Mouse (Mus musculus): ENCODE results near the gene Myh14. TPM values are rescaled to one million over a fixed set of nuclear protein-coding genes. Genes with fewer than 3 reads are reported as not detected.
A peak's percentile ranks its signal among the peaks of the same experiment; 100 is the strongest.
"Not testable (repeated sequence)": the region's sequence is repeated elsewhere in the genome, so short reads cannot be mapped to it uniquely, and the experiment has no call there.

Gene Myh14
- polyA plus RNA-seq (2012; rRNA removed) (1.7 and 2.5 TPM in 2 replicates), polyA plus RNA-seq (2014; fragmentation: Nextera tagmentation; extraction: Ambion mirVana) (3.7 and 4.8 TPM in 2 replicates)

GRCm38 (mm10) chr7:44670803-44671202, at the start of gene Myh14:
Myh14 (minus strand) TSS chr7:44670843.
- H3K4me3 ChIP-seq (replicated peaks; ENCODE audit: low read length): peak within 1 kb of the TSS; percentile 24
- peak; percentile 82 for DNase-seq (ENCODE audit: low spot score)
- no peaks in the 10 kb centered on the region for H3K9me3 ChIP-seq (ENCODE audit: control insufficient read depth, low read length)
- TF ChIP-seq POLR2A (IDR thresholded peaks at IDR 0.05; ENCODE audit: borderline replicate concordance, extremely low read depth, insufficient read depth, insufficient read length): no peak
- ATAC-seq (ENCODE audit: low FRiP score, low read depth): peak; percentile 87
- peak within 1 kb of the TSS; percentile 28; the same call in 1 of the 2 replicates for H3K4me2 ChIP-seq (replicated peaks; ENCODE audit: low read depth, low read length, severe bottlenecking)
- no peak within 1 kb of the TSS for H3K9ac ChIP-seq (ENCODE audit: low read depth, low read length, severe bottlenecking)
- 2% methylated on average over 20 of the region's 23 CpGs for WGBS
- peaks cover 8% of the 10 kb centered on the region; the same call in 1 of the 2 replicates for H3K4me1 ChIP-seq (ENCODE audit: control insufficient read depth, insufficient read depth, low read length)
- H3K27me3 ChIP-seq (ENCODE audit: control insufficient read depth, insufficient read depth, low read length): peaks cover 19% of the 10 kb centered on the region
- no peaks in the 10 kb centered on the region for H3K36me3 ChIP-seq (ENCODE audit: control insufficient read depth, insufficient read depth, low read length)
- no peak within 1 kb of the TSS for H3K27ac ChIP-seq (replicated peaks; ENCODE audit: low read depth, low read length)

- Histone ChIP-seq H3K9ac (ENCODE audit: low read depth, low read length, severe bottlenecking) (no peak overlapping the region), H3K4me3 (replicated peaks; ENCODE audit: low read length) (no peak overlapping the region), H3K9me3 (ENCODE audit: control insufficient read depth, low read length) (no peaks in the 10 kb centered on the region), H3K27ac (replicated peaks; ENCODE audit: low read depth, low read length) (no peak overlapping the region), H3K4me2 (replicated peaks; ENCODE audit: low read depth, low read length, severe bottlenecking) (no peak overlapping the region), H3K4me1 (ENCODE audit: control insufficient read depth, insufficient read depth, low read length) (no peaks in the 10 kb centered on the region), H3K36me3 (ENCODE audit: control insufficient read depth, insufficient read depth, low read length) (no peaks in the 10 kb centered on the region), H3K27me3 (ENCODE audit: control insufficient read depth, insufficient read depth, low read length) (no peaks in the 10 kb centered on the region)
- DNase-seq (ENCODE audit: low spot score) (no peak), ATAC-seq (ENCODE audit: low FRiP score, low read depth) (no peak)
- WGBS: 82% methylated on average over 5 of the region's 5 CpGs
- TF ChIP-seq POLR2A (IDR thresholded peaks at IDR 0.05; ENCODE audit: borderline replicate concordance, extremely low read depth, insufficient read depth, insufficient read length): no peak
Observed at GRCm38 (mm10) chr7:44709881-44710280, 39.2 kb upstream of the Myh14 start.

GRCm38 (mm10) chr7:44708574-44708973, 37.9 kb upstream of the Myh14 start, which contains the start of gene Izumo2:
Izumo2 (plus strand) TSS chr7:44708742.
- no peaks in the 10 kb centered on the region for H3K36me3 ChIP-seq (ENCODE audit: control insufficient read depth, insufficient read depth, low read length)
- no peak within 1 kb of the TSS for H3K4me3 ChIP-seq (replicated peaks; ENCODE audit: low read length)
- ATAC-seq (ENCODE audit: low FRiP score, low read depth) (no peak), DNase-seq (ENCODE audit: low spot score) (no peak)
- 67% methylated on average over 12 of the region's 14 CpGs for WGBS
- H3K27ac ChIP-seq (replicated peaks; ENCODE audit: low read depth, low read length): no peak within 1 kb of the TSS
- H3K27me3 ChIP-seq (ENCODE audit: control insufficient read depth, insufficient read depth, low read length): no peaks in the 10 kb centered on the region
- no peaks in the 10 kb centered on the region for H3K4me1 ChIP-seq (ENCODE audit: control insufficient read depth, insufficient read depth, low read length)
- H3K9ac ChIP-seq (ENCODE audit: low read depth, low read length, severe bottlenecking): no peak within 1 kb of the TSS
- no peaks in the 10 kb centered on the region for H3K9me3 ChIP-seq (ENCODE audit: control insufficient read depth, low read length)
- H3K4me2 ChIP-seq (replicated peaks; ENCODE audit: low read depth, low read length, severe bottlenecking): no peak within 1 kb of the TSS
- TF ChIP-seq POLR2A (IDR thresholded peaks at IDR 0.05; ENCODE audit: borderline replicate concordance, extremely low read depth, insufficient read depth, insufficient read length): no peak

- not testable (repeated sequence) for H3K4me3 ChIP-seq (replicated peaks; ENCODE audit: low read length); H3K27me3 ChIP-seq (ENCODE audit: control insufficient read depth, insufficient read depth, low read length); H3K9ac ChIP-seq (ENCODE audit: low read depth, low read length, severe bottlenecking); H3K9me3 ChIP-seq (ENCODE audit: control insufficient read depth, low read length); H3K4me1 ChIP-seq (ENCODE audit: control insufficient read depth, insufficient read depth, low read length); H3K36me3 ChIP-seq (ENCODE audit: control insufficient read depth, insufficient read depth, low read length); H3K4me2 ChIP-seq (replicated peaks; ENCODE audit: low read depth, low read length, severe bottlenecking); DNase-seq (ENCODE audit: low spot score); ATAC-seq (ENCODE audit: low FRiP score, low read depth); H3K27ac ChIP-seq (replicated peaks; ENCODE audit: low read depth, low read length)
- 90% methylated on average over 5 of the region's 6 CpGs for WGBS
Observed at GRCm38 (mm10) chr7:44708093-44708492, 37.5 kb upstream of the Myh14 start.

GRCm38 (mm10) chr7:44707169-44707675, 36.6 kb upstream of the Myh14 start:
- ATAC-seq (ENCODE audit: low FRiP score, low read depth) (no peak), DNase-seq (ENCODE audit: low spot score) (no peak)
- Histone ChIP-seq H3K4me1 (ENCODE audit: control insufficient read depth, insufficient read depth, low read length) (no peaks in the 10 kb centered on the region), H3K4me2 (replicated peaks; ENCODE audit: low read depth, low read length, severe bottlenecking) (no peak overlapping the region), H3K27me3 (ENCODE audit: control insufficient read depth, insufficient read depth, low read length) (no peaks in the 10 kb centered on the region), H3K36me3 (ENCODE audit: control insufficient read depth, insufficient read depth, low read length) (no peaks in the 10 kb centered on the region), H3K9ac (ENCODE audit: low read depth, low read length, severe bottlenecking) (no peak overlapping the region), H3K4me3 (replicated peaks; ENCODE audit: low read length) (no peak overlapping the region), H3K27ac (replicated peaks; ENCODE audit: low read depth, low read length) (no peak overlapping the region), H3K9me3 (ENCODE audit: control insufficient read depth, low read length) (no peaks in the 10 kb centered on the region)
- TF ChIP-seq POLR2A (IDR thresholded peaks at IDR 0.05; ENCODE audit: borderline replicate concordance, extremely low read depth, insufficient read depth, insufficient read length): no peak
- 90% methylated on average over 5 of the region's 5 CpGs for WGBS

GRCm38 (mm10) chr7:44706322-44706721, 35.7 kb upstream of the Myh14 start:
- no peaks in the 10 kb centered on the region for H3K4me1 ChIP-seq (ENCODE audit: control insufficient read depth, insufficient read depth, low read length)
- no peaks in the 10 kb centered on the region for H3K36me3 ChIP-seq (ENCODE audit: control insufficient read depth, insufficient read depth, low read length)
- no peak for DNase-seq (ENCODE audit: low spot score)
- no peak overlapping the region for H3K9ac ChIP-seq (ENCODE audit: low read depth, low read length, severe bottlenecking)
- H3K27ac ChIP-seq (replicated peaks; ENCODE audit: low read depth, low read length): no peak overlapping the region
- H3K27me3 ChIP-seq (ENCODE audit: control insufficient read depth, insufficient read depth, low read length): no peaks in the 10 kb centered on the region
- no peak overlapping the region for H3K4me3 ChIP-seq (replicated peaks; ENCODE audit: low read length)
- no peak for TF ChIP-seq POLR2A (IDR thresholded peaks at IDR 0.05; ENCODE audit: borderline replicate concordance, extremely low read depth, insufficient read depth, insufficient read length)
- no peak overlapping the region for H3K4me2 ChIP-seq (replicated peaks; ENCODE audit: low read depth, low read length, severe bottlenecking)
- no peaks in the 10 kb centered on the region for H3K9me3 ChIP-seq (ENCODE audit: control insufficient read depth, low read length)
- no peak for ATAC-seq (ENCODE audit: low FRiP score, low read depth)

Data from limb, embryonic 14.5 days (tissue).